Mouse (Mus musculus) cerebral cortex, adult 2 months (tissue): ENCODE measurements around the gene Cfap77.

Experiments used
- WGBS: fragments of 180-500 bp; shearing (Covaris S2); methylation state at CpG from one replicate; pipeline ENCODE4 v1.1.7; 2018; 5-methylcytosine and 5-hydroxymethylcytosine counted together

Cfap77 gene

DNA sequence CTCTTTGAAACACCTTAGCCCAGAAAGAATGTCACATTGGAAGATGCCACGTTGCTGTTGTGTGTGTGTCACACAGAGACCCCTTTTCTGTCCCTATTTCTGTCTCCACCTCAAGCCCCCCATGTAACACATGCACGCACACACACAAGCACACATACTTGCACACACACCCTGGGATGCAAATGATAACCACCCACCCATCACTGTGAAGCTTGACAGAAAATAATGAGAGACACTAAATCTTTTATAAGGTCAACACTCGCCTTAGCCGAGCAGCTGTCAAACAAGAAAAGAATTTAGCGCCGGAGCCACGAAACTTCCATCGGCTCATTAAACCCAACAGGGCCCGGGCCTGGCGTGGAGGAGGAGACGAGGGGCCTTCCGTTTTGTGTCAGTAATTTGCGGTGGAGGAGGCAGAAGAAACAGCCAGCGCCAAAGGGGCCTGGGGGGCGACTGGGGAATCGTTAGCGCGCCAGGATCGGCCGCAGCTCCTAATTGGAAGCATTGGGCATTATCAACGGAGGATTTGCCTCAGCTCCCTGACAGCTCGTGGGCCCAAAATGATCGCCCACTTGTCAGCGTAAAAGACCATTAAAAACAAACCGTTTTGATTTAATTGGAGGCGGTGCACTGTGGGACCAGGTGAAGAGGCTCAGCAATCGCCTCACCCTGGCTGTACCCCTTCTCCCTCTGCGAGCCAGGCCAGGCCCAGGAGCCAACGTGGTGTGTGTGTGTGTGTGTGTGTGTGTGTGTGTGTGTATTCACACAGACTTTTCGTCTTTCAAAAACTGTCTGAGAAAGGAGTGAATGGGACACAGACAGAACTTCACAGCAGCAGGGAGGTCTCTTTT lies 111.0 kb downstream of the Cfap77 start:
- WGBS: 59% methylated on average over 30 of the region's 30 CpGs

DNA sequence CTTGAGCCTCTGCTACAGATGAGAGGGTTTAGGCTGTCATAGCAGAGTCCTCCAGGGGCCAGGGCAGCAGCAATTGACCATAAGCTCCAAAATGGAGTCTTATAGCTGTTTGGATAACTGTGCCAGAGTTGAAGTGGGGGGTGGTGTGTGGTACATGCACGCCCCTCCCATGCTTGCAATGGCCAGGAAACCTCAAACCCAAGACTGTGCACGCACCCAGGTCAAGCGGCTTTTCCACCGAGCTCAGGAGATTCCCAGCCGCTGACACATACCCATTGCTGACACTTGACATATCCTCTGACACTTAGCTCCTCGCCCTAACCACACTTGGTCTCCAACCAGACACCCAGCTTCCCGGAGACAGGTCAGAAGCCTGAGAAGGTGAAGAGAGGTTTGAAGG lies 115.9 kb downstream of the Cfap77 start:
- 85% methylated on average over 7 of the region's 7 CpGs for WGBS

DNA sequence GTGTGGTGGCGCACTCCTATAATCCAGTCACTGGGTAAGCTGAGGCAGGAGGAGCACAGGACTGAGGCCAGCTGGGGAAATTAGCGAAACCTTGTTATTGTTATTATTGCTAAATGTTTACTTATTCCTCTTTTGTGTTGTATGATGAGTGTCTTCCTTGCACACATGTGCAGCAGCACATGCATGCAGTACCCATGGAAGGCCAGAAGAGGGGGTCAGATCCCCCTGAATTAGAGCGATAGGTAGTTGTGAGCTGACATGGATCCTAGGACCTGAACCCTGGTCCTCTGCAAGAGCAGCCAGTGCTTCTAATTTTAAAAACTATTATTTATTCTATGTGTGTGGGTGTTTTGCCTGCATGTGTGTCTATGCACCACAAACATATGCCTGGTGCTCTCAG lies 124.3 kb downstream of the Cfap77 start:
- 98% methylated on average over 3 of the region's 3 CpGs for WGBS

DNA sequence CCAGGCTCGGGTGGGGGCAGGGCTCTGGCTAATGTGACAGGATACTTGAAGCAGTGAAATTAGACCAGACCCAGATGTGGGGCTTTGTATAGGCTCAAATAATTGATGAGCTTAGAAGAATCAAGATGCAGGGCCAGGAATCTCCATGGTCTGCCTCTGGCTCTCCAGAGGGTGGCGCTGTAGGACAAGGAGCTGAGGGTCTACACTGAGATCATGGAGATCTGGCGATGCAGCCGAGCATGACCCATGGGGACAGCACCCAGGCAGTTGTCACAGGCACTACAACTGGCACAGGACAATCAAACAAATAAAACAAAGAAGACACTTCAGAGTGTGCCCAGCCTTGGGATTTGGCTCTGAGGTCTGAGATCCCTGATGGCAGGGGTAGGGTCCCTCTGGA lies 131.0 kb downstream of the Cfap77 start:
- 5% methylated on average over 4 of the region's 4 CpGs for WGBS

DNA sequence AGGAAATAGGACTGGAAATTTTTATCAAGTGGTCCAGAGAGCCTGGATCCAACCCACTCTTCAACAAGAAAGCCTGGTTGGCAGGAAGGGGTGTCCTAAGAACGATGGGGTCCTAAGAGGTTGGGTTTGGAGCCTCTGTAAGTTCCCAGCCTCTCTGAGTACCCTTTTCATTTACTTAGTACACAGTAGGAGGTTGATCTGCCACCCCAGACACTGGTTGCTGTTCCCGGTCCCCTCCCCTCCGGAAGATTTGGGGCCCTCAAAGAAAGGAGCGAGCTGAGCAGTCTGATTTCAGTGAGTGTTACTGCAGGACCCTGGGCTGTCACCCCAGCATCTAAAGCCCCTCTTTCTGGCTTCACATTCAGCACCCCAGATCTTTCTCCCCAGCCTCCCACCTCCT lies 135.9 kb downstream of the Cfap77 start:
- WGBS: 4% methylated on average over 4 of the region's 4 CpGs

DNA sequence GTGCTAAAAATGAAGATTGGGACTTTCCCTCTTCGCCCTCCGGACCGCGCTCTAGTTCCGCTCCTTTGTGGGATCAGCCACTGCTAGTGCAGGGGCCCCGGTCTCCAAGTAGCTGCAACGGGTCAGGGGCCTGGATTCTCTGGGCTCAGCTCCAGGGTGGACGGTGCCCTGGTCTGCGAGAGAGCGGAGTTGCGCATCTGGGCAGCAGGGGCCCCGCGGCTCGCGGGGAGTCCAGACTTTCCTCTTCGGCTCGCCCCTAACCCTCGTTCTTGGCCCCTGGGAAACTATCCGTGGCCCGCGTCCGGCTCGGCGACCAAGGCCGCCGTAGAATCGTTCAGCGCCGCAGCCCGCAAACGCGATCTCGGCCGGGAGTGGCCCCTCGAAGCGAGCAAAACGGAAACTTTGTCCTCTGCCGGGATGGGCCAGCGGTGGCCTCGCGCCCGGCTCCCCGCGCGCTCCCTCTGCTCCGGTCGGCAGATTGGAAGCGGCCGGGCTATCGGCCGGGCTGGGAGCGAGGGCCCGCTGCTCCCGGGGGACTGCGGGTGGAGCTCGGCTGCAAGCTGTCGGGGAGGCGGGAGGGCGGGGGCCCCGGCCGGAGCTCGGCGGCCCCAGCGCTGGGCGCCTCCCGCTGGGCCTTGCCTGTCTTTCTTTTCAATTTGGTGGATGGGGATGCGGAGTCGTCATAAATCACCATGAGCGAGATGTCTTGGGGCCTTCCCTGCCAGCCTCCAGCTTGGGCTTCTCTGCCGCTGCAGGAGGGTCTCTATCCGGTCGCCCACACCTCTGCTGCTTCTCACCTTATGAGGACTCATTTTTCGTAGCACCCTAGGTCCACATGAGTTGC lies 137.1 kb downstream of the Cfap77 start:
- 4% methylated on average over 73 of the region's 73 CpGs for WGBS

DNA sequence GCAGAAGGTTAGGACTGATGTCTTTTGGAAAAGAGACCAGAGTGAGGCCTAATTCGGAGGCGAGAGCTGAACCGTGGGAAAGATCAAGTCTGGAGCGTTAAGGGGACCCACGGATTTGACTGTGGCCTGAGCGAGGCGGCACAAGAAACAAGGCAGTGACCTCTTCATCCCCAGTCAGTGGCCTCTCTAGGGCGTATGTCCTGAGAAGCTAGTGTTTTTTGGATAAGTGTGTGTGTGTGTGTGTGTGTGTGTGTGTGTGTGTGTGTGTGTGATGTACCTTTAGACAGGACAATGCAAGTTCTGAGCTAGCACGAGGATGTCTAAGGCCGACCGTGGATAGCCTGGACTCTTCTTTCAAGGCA lies 137.7 kb downstream of the Cfap77 start:
- WGBS: 44% methylated on average over 11 of the region's 11 CpGs

DNA sequence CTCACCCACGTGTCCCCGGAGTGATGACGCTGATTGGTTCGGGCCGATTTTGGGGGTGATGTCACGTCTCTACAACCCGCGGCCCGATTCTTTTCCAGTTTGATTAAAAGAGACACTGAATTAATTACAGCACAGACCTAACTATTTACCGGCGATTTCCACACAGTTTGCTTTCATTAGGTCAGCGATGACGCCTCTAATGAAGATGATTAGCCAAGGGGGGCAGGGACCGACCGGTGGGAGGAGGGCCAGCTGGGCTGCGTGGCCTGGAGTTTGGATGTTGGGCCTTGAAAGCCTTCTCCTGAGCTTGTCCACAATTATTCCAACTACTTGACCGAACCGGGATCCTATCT lies 138.4 kb downstream of the Cfap77 start, which contains the start of gene Barhl1:
Barhl1 (minus strand) TSS at position 156 of the 353 bp plus-strand sequence.
- 15% methylated on average over 18 of the region's 18 CpGs for WGBS

DNA sequence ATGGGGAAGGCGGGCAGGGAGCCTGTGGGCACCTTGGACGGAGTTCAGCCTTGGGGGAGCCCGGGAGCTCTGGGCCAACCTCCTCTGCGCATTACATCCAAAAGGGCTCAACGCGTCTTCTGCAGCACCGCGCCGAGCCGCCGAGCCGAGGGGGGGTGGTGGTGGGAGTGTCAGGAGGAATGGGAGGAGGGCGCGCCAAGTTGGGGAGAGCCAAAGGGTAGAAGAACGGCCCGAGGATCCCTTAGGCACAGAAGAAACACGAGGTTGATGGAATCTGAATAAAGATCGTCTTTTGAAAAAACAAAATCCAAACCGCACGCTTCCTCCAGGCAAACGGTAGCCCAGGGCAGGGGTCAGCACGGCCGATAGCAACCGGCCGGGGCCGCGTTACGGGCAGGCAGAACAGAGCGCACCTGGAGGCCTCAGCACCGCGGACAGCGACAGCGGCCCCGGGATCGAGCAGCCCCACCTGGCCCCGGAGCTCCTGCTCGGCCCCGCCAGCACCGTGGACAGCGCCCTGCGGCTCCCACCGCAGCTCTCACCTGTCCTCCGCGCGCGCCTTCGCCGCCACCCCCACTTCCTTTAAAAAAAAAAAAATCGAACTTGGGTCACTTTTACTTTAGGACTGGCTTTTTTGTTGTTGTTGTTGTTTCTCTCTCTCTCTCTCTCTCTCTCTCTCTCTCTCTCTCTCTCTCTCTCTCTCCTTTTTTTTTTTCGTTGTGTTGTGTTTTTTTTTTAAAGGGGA lies 138.9 kb downstream of the Cfap77 start:
- 3% methylated on average over 50 of the region's 50 CpGs for WGBS

DNA sequence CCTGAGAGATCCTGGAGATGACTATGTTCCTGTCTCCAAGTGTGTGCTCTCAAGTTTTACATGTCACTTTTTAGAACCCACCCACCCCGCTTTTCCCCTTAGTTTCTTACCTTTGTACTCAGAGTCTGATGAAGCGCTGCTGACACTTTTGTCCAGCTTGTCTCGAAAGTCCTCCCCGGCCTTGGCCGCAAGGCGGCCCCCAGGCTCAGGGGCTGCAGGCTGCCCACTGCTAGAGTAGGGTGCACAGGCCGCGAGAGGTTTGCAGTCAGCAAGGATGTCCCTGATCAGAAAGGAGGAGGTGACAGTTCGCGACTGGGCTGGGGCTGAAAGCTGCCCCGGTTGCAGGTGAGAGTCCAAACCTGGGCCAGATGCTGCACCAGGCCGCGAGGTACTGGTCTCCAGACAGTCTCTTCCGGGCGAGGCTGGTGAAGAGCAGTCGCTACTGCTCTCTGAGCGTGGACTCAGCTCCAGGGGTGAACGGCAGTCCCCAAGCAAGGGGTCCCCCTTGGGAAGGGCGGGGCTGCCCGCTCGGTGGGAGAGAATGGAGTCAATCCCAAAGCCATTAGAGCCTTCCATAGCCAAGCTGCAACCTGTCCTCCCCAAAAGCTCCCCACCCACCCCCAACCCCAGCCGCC lies 139.6 kb downstream of the Cfap77 start:
- 24% methylated on average over 22 of the region's 22 CpGs for WGBS

DNA sequence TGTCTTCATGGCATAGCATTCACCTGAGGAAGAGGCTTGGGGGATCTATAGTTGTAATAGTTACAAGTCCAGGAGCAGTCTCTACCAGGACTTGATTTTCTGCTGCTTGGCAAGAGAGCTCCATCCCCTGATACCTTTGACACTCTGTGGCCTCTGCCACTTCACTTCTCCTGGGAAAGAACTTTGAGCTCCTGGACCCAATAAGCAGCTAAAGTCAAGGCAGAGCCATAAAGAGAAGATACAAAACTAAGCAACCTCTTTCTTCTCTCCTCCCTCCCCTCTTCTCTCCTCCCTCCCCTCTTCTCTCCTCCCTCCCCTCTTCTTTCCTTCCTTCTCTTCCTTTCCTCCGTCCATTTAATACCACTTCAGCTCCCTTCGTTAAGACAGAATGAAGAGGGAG lies 140.7 kb downstream of the Cfap77 start:
- WGBS: 49% methylated on average over 2 of the region's 2 CpGs

DNA sequence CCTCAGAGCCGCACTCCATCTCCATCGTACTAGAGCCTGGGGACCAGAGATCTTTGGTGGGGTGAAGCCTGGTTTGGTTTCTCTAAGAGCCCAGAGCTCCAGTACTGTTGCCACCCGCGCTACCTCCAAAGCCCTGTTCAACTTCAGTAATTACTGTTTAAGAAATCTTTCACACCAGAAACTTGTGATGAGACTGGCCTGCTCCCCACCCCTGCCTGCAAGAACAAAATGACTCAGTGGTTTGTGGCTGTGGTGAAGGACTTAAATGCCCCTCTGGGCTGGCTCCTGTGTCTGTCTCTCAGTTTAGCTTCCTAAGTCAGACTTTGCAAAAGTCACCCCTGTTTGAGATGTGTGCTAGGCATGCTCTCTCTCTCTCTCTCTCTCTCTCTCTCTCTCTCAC lies 141.9 kb downstream of the Cfap77 start:
- WGBS: 36% methylated on average over 4 of the region's 4 CpGs

DNA sequence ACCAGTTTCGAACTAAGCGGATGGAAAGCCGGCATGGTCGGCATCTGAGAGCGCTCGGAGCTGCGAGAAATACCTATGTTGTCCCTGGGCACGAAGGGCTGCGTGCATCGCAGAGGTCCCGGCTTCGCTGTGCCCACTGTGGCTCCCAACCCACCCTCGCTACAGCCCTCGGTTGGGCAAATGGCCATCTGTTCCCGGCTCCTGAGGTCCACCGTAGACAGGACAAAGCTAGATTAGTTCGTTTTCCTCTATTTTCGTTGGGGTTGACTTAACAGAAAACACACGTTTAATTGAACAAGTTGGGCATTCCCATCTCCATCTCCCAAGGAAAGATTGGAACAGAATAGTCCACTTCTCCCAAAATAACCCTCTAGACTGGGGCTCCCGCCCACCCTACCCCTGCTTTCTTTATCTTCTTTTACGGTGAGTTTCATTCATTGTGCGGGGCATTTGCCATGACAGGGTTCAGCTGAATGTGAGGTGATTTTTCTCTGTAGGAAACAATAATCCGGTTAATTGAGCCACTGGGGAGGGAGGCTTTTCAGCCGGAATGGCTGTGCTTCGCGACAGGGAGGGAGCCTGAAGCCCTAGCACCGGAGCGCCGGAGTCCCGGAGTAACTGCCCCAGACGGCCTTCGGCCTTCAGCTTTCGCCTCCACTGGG lies 142.7 kb downstream of the Cfap77 start:
- WGBS: 16% methylated on average over 33 of the region's 33 CpGs

DNA sequence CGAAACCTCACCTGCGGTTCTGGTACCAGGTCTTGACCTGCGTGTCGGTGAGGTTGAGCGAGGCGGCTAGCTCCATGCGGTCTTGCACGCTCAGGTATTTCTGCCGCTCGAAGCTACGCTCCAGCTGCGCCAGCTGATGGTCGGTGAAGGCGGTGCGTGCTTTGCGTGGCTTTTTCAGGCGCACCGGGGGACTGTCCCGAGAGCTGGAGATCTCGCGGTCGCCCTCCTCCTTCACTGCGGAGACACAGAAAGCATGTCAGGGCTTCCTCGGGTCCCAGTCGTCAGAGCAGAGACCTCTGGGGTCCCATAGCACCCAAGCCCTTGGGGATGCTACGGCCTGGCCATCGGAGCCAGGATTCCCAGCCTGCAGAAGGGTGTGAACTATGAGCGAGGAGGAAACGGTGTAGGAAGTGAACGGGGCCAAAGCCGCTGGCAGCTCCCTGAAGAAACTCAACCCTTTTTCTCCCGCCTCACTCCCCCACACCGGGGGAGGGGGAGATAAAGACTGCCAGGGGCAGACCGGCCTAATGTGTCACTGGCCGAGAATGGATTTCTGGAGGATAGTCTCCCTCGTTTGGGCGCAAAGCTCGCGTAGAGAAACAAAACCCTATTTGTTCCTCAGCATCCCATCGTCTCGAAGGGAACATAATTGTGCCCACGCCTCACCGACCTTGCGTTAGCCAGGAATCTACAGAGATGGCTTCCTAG lies 143.4 kb downstream of the Cfap77 start:
- 12% methylated on average over 44 of the region's 44 CpGs for WGBS

DNA sequence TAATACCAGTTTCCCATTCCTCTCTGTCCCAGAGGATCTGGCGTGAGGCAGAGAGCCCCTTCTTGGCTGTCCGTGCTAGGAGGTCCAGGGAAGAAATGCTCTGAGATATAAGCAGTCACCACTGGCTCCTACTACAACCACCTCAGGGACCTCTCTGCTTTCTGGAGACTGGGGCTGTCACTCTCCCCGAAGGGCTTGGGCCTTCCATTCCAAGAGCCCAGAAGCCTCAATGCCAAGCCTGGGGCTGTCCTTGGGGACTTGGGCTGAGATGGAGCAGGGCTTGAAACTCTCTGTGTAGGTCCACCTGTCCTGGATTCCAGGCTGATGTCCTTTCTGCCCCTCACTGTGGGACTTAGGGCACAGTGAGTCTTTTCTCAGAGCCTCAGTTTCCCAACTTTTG lies 144.0 kb downstream of the Cfap77 start:
- WGBS: 47% methylated on average over 3 of the region's 3 CpGs

DNA sequence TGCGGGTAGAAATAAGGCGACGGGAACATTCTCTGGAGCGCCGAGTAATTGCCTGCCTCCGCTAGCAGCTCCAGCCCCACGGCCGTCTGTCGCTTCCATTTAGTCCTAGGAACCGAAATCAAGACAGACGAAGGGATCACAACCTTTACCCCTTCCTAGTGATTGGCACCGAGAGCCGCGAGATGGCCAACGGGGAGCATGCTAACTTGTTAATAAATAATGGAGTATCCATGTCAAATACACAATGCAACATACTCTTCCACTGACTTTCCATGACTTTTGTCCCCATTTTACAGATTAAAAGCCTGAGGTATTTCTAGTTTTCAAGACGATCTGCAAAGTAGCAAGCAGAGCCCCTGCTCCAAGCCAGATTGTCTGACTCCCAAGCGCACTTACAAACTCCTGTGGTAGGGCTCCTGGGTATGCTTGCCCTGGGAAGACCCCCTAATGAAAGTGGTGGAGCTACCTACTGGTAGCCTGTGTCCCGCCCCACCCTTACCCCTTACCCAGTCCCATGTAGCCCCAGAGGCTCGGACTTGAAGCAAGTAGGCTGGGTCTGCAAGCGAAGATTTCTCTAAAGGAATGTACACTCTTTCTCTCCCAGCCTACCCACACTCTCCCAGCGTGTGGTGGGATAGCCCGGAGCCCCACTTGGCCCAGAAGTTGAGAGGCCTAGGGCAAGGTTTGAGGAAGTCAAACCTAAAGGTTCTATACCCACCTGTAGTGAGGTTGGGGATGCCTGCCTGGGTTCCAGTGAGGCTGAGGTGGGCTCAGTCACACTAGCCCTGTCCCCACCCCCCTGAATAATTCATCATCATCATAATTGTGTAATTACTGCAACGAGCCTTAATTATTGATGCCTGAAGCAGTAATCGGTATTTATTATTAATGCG lies 144.8 kb downstream of the Cfap77 start:
- 22% methylated on average over 25 of the region's 25 CpGs for WGBS

DNA sequence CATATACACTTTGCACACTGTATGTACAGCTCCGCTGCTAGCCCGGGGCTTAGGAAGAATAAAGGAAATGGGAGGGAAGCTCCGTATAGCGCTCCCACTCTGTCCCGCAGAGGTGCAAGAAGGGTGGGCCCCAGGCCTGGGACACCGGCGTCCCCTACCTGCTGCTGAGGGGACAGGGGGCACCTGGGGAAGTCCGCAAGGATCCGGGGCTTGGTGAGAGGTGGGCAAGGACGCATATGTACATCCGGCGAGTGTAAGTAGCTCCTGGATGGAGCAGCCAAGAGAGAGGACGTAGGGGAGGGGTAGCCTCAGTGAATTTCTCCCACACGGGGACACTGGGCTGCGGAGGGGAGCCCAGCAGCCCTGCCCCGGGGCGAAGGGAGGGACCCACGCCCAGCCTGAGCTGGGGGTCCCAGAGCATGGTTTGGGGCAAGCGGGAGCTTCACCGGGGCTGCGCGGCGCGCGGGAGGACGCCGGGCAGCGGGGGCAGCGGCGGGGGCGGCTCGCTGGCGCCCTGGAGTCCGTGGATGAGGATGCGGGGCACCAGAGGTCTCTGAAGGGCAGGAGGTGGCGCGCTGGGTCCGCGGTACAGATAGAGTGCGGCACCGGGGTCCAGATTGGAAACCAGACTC lies 145.6 kb downstream of the Cfap77 start:
- 4% methylated on average over 40 of the region's 41 CpGs for WGBS

DNA sequence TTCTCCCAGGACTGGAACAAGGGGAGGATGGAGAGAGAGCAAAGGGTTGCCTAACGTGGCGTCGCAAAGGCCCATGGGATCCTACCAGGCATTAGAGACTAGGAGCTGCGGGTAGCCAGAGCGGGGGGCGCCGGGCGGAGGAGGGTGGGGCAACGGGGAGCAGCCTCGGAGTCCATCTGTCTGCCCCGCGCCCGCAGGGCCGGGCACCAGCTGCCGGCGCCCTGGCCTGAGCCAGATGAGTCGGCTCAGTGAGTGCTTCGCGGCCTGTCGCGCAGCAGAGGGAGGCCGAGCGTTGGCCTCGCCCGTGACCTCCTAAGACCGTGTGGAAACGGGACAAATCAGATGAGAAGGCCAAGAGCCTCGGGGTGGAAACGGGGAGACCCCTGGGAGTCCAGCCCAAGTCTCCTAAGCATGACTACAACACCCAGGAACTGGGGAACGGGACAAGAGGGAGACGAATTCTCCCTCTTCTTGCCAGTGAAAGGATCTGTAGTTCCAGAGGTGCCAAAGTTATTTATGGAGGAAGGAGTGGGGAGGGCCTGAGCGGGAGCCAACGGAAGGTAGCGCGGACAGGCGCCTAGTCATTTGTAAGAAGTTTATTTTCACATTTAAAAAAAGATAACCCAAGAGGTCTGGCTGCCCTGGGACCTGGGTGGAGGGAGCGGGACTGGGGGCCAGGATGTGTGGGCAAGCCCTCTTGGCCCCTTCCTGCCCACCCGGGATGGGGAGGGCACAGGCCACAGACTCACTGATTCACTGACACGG lies 146.3 kb downstream of the Cfap77 start:
- WGBS: 8% methylated on average over 39 of the region's 39 CpGs
